Mouse (Mus musculus) limb, embryonic 11.5 days (tissue): ENCODE measurements around the gene Rgs21. TPM values are rescaled to one million over a fixed set of nuclear protein-coding genes. Genes with fewer than 3 reads are reported as not detected.

Experiments
- polyA plus RNA-seq: library from polyadenylated mRNA; unstranded; fragments of >200 nt; fragmentation: Nextera tagmentation; extraction: Ambion mirVana; gene quantifications from 2 replicates; pipeline ENCODE4 v1.2.1, GENCODE M21; 2014

Gene Rgs21
- polyA plus RNA-seq, 1 experiment from 2014 or later = not detected

Other genes with a start within 250 kb of the Rgs21 start
- gene Rgs18, start 207.8 kb upstream of the Rgs21 start, polyA plus RNA-seq = 1.5 and 3.0 TPM in 2 replicates